Mouse (Mus musculus) hematopoietic stem cell, adult 5-6 weeks (primary cell): ENCODE results near the gene Pbx4. TPM values are rescaled to one million over a fixed set of nuclear protein-coding genes. Genes with fewer than 3 reads are reported as not detected.

Experiments
- ATAC-seq, 2 experiments: fragments of 125-278 bp in 1 of 2; replicated peaks in 1 of 2; 2 replicates each; pipeline ENCODE4 v1.8.0; 2016 to 2017; ENCODE audit warnings: inconsistent platforms in 2 of 2, mild to moderate bottlenecking in 2 of 2, moderate number of reproducible peaks in 2 of 2, low read depth in 1 of 2, moderate TSS enrichment in 1 of 2; ENCODE audit not compliant: low FRiP score in 2 of 2, poor library complexity in 2 of 2, severe bottlenecking in 2 of 2, insufficient read depth in 1 of 2, low TSS enrichment in 1 of 2
- total RNA-seq: library from RNA; stranded (forward); fragments of 172-1452, 232-1000 nt; gene quantifications from 2 replicates; pipeline ENCODE4 v1.2.3, GENCODE M21; 2017

Pbx4 gene
- total RNA-seq, 1 experiment from 2014 or later, result 25.7 TPM

DNA sequence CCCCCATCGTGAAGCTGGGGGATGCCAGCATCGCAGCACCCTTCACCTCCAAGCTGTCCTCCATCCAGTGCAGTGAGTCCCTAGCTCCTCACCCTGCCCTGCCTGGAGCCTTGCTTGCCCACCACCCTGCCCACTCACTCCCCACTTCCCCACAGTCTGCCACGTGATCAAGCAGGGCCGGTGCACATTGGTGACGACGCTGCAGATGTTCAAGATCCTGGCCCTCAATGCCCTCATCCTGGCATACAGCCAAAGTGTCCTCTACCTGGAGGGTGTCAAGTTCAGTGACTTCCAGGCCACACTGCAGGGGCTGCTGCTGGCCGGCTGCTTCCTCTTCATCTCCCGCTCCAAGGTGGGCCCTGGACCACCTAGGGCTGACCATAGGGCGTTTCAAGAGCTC, 26.8 kb upstream of the Pbx4 start:
- ATAC-seq, result no peak

DNA sequence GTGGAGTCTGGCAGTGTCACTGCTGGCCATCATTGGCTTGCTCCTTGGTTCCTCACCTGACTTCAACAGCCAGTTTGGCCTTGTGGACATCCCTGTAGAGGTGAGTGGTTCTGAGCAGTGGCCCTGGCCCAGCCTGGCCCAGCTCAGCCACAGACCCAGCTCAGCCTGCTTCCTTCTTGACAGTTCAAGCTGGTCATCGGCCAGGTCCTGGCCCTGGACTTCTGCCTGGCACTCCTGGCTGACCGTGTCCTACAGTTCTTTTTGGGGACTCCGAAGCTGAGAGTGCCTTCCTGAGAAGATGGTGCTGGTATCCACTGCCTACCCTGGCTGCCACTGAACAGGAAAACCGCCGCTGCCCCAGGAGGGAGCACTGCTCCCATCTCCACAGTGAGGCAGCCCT, 25.1 kb upstream of the Pbx4 start:
- ATAC-seq, result no peak

DNA sequence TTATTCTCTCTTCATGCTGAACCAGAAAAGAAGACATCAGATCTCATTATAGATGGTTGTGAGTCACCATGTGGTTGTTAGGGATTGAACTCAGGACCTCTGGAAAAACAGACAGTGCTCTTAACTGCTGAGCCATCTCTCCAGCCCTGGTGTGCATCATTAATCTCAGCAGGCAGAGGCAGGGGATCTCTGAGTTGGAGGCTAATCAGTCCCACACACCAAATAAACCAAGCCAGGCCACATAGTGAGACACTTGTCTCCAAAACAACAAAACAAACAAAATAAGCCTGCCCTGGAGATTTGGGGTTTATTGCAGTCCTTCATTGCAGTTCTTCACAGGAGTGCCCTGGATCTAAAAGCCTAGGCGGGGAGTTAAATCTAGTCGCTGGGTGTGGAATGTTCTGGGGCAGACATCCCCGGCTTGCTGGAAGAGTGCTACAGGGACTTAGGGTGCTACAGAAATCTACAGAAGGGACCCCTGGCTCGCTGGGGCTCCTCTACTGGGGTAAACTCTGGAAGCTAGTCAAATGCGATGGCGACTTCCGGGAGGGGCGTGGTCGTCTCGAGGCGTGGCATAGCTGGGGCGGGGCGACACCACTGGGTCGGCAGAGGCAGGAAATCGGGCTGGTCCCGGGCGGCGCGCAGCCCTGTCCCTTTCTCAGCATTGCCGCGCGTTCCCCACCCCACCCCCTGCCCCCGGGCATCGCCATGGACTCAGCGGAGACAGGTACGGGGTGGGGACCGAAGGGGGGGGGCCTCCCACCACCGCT, 24.0 kb upstream of the Pbx4 start, which contains the start of gene Gmip:
Gmip (plus strand) TSS at position 586 of the 770 bp plus-strand sequence.
- ATAC-seq, result peak; percentile 90 to 96

DNA sequence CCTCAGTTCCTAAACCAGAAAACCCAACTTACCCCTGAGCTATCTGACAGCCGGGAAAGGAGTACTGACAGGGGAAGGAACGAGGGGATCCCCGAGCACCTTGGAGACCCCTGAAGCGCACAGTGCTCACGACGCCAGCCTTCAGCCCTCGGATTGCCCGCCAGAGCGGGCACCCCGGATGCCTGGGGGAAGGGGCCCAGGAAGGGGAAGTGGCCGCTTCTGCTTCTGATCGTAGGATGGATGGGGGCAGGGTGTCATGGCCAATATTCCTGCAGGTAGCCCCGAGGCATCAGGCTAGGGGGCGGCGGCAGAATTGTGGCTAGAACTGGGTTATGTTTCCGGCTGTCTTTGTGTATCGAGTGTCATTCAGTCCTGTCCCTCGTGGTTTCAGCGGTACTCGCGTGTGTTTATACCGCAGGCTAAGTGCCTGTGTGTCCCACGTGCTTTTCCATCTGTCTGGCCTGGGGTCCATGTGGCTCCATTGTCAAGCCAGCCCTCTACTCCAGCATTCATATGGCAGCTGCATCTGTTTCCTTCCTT, 23.4 kb upstream of the Pbx4 start:
- ATAC-seq, result peak; percentile 41 to 44

DNA sequence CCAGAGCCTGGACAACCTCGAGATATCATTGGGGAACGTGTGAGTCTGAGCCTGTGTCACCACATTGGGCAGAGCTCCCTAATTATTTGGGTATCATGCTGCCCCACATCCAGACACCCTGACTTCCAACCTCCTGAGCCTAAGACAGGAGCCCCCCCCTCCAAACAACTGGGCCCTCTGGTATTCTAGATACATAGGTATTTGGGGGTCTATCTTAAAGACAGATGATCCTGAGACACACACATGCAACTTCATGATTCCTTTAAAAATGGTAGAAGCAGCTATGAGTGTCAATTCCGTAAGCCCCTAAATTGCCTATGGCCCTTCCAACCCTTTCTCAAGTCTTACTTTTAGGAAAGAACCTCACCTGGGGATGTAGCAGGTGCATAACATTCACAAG, 22.5 kb upstream of the Pbx4 start:
- ATAC-seq, result no peak

DNA sequence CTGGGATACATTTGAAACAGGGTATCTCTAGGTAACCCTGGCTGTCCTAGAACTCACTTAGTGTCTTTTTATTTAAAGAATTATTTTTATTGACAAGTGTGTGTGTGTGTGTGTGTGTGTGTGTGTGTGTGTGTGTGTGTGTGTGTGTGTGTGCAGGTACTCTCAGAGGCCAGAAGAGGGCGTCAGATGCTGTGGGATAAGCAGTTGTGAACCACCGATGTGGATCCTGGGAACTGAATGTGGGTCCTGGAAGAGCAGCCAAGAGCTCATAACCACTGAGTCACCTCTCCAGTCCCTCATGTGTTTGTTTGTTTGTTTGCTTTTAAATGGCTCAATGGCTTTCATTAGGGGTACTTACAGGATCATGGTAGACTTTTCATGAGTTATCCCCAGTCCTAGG, 17.4 kb upstream of the Pbx4 start:
- no peak for ATAC-seq

DNA sequence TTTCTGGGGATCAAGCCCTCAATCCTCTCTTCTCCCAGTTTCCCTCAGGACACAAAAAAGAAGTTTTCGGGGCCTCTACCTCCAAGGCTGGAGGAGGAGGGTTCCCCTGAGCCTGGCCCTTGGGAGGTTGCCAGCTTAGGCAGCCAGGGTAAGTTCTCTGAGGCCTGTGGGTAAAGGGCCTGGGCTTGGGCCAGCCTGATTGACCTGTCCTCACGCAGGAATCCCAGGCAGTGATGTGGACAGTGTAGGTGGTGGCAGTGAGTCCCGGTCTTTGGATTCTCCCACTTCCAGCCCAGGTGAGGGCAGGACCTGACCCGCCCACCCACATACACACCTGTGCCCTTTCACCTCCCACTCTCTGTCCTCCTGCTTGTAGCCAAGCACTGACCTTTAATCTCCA, 16.9 kb upstream of the Pbx4 start:
- ATAC-seq, result no peak

DNA sequence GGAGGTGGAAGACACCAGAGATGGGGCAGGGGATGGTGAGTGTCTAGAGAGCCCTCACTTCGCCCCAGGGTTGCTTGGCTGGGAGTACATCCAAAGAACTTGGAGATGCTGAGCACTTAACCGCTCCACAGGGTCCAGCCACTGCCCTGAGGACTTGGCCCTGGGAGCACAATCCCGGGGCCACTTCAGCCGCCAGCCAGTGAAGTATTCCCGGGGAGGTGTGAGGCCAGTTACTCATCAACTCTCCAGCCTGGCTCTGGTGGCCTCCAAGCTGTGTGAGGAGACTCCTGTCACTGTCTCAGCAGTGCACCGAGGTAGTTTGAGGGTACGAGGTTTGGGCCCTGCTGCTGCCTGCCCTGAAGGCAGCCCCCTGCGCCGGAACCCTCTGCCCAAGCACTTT, 11.8 kb upstream of the Pbx4 start:
- no peak for ATAC-seq

DNA sequence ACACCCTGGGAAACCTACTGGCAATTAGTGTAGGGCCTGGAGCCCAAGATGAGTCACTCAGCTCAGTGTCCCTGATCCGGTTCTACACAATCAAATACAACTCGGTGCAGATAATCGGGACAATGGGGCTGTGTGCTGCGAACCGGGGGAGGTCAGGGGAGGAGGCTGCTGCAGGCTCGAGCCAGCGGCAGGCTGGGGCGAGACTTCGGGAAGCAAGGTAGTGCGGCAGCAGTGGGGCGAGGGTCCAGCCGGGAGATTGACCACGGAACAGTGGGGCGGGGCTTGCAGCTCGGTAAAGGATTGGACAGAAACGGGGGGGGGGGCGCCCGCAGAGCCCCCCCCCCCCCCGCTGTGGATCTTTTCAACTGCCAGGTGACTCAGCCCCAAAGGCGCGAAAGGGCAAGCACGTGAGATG, 10.3 kb upstream of the Pbx4 start:
- ATAC-seq, result no peak

DNA sequence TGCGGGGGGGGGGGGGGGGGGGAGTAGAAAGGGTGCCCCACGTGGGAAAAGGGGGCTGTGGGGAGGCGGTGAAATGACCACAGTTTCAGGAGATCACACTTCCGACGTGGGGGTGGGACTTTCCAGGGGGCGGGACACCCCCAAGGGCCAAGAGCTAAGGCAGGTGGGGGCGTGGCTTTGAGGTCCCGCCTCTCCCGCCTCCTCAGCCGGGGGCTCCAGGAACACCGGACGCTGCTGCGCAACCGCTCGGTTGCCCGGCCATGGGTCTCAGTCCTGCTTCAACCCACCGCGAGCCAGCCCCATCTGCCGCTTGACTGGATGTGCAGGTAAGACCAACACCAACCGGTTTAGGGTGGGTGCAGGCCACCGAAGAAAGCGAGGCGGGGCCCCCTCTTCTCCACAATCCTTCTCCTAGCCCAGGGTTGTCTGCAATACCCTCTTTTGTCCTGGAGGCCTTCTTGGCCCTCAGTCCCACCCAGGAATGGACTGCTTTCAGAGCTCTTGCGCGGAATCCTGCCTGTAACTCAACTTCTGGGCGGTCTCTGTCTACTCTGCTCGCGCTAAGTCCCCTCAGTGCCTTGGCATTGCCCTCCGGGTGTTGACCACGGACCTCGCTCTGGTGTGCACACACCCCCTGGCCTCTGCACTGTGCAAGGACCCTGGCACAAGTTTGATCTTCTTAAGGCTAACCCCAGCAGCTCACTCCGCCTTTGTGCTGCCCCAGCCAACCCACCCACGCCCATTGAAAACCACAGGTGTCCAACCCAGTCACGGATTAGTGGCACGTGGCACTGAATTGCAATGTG, 9.7 kb upstream of the Pbx4 start, which contains the start of gene Lpar2:
Lpar2 (plus strand) TSS at position 44 of the 806 bp plus-strand sequence.
- ATAC-seq, result peak; percentile 47 to 59

DNA sequence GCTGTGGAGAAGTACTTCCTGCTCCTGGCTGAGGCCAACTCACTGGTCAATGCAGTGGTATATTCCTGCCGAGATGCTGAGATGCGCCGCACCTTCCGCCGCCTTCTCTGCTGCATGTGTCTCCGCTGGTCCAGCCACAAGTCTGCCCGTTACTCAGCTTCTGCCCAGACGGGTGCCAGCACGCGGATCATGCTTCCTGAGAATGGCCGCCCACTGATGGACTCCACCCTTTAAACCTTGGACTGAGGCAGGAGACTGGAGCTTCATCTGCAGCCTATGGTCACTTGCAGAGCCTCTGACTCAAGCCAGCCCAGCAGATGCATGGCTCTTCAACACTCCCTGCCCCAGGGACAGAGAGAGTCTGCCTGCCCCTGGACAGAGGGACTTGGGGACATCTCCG, 5.9 kb upstream of the Pbx4 start:
- ATAC-seq, result no peak

DNA sequence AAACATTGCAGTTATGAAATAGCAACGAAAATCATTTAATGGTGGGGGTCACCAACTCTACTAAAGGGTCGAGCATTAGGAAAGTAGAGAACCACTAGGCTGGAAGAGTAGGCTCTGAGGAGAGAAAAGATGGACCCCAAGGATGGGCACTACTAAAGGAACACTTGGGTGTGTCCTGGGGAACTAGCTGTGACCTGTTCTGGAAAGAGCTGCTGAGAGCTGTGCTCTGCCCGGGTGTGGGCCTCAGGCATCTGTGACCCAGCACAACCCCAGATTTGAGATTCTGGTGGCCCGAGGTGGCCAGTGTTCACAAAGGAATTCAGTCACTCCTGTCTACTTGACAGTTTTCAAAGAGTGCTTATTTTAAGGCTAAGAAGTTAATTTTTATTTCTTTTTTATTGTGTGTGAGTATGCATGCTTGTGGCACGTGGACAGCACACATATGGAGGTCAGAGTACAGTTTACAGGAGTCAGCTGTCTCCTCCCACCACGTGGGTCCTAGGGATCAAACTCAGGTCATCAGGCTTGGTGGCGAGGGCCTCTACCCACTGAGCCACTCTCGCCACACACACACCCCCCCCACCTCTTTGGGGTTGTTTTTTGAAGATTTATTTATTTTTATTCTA, 4.9 kb downstream of the Pbx4 start:
- no peak for ATAC-seq

DNA sequence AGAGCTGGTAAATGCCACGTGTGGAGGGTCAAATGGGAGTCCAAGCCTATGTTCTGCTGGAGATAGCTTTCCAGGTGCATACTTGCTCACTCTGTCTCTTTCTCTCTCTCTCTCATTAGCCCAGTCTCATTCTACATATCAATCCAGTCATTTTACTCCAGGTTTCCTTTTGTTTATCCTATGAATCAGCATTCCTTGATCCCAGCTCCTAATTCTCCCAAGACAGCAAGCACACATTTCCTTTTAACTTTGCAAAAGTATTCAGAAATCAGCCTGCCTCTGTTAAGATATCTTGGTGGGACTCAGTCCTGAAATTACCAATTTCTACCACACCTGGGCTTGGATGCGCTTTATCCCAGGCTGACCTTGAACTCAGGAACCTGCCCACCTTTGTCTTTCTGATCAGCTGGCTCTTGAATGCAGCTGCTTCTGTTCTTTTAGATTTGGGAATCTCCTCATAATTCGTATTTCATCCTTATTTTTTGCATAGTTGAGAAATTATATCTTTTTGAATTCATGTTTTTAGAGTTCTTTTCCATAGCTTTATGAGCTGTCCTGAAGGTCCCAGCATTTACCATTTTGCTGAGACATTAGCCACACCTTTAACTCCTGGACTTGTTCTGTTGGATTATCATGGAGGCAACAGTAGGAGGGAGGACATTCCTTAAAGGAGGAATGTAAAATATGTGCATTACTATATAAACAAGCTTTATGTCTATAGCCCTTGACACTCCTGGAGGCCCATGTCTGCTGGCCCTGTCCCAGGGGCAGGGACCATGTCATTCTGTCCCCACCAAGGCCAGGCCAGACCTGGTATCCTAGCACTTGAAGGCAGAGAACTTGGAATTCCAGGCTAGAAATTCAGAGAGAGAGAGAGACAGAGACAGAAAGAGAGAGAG, 15.1 kb downstream of the Pbx4 start:
- no peak for ATAC-seq

DNA sequence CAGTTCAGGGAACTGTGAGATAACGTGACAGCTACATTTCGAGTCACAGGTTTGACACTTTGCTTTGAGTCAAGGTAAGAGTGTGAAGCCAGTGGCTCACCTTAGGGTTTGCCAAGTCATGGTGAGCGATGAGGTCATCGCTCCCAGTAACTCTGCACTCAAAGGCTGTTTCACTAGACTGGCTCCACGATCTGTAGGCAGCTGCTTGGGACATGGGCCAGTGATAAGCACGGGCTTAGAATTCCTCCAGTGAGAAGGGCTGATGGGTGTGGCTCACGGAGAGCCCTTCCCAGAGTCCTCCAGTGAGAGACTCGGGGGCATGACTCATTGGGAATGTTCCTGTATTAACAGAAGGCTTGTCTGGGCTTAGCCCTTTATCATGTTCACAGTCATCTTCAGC, 16.7 kb downstream of the Pbx4 start:
- ATAC-seq, result no peak

DNA sequence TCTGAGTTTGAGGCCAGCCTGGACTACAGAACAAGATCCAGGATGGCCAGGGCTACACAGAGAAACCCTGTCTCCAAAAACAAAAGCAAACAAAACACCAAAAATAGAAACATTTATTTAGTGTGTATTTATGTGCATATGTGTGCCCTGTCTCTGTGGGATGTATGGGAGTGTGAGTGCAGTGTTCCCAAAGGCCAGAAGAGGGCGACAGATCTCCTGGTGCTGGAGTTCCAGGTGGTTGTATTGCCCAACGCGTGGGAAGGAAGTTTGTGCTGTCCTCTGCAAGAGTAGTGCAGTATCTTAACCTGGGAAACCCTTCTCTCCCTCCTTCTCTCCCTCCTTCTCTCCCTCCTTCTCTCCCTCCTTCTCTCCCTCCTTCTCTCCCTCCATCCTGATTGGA, 17.6 kb downstream of the Pbx4 start:
- peak in 1 of 2 experiments; percentile 58; a peak in 1 of 4 replicates for ATAC-seq

DNA sequence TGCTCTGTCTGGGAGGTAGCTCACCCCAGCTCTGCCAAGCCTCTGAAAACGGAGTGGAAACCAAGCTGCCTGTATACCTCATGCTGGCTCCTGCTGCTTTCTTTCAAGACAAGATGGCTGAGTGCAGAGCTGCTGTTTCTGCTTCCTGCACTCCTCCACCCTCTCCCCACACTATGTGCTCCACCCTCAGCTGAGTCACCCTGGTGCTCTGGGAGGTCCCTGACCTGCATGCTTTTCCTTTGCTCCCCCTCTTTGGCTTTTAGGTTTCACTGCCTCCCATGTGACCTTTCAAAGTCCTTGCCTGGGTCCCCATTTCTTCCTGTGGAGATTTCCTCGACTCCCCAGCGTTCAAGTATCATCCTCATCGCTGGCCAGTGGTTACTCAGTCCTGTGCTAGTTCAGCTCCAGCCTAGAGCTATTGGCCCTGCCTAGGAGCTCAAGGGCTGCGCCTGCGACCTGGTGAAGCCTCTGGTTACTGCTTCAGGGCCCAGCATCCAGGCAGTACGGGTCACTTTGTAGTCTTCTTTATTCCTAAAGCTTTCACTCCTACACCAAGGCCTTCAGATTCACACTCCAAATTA, 18.7 kb downstream of the Pbx4 start:
- 0 out of 4 replicates have a peak, but pooled peaks of 1 of the 2 experiments have one; percentile 39 for ATAC-seq

DNA sequence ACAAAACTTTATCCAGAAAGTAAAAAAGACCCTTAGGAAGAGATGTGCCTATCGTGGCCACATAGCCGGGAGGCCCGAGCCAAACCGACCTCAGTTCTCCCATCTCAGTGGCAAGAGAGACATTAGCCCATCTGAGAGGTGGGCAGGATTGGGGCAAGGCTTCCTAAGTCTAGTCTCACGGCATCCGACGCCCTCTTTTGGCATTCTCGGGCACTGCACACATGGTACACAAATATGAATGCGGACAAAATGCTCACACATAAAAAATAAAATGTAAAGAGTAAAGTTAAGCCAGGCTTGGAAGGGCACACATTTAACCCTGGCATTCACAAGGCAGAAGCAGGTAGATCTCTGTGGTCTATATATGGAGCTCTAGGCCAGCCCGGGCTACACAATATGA, 21.6 kb downstream of the Pbx4 start:
- ATAC-seq, result no peak
